Comparison of ENCODE assay signal across 20 mouse cellular contexts in the genomic region with DNA sequence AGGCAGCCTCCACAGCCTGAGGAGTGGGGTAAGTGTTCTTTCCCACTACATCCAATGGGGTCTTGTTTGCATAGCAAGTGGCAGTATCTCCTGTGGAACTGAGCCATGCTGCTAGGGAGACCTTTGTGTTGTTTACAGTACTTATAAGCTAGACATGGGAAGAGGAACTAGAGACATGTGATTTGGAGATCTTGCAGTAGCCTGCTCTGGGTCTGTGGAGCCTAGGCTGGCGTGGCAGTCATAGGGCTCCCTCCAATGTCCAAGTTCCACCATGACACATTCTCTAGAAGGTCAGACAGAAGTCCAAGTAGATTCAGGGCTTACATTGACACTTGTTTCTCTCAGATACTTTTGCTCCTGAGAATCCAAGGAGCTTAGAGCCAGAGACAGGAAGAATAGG. TPM values are rescaled to one million over a fixed set of nuclear protein-coding genes. Genes with fewer than 3 reads are reported as not detected.
DNase-seq lines count a peak whose midpoint lies in the region; ATAC-seq lines count a peak whose summit lies in the region.
"Had no signal": no experiment of that assay in that cellular context is flagged by ENCODE, and none has a peak within 500 bp of the region (broad histone marks: within the 10 kb centered on the region; RNA-seq: fewer than 3 reads in every experiment).

No protein-coding gene starts in this region.

- H3K9ac ChIP-seq in heart, embryonic 11.5 days (ENCODE audit: low read depth, low read length), result no peak overlapping the region
- H3K9ac ChIP-seq: forebrain, embryonic 15.5 days; heart, embryonic 15.5 days; hindbrain, embryonic 15.5 days; limb, embryonic 12.5 days; liver, embryonic 15.5 days had no signal

- no peak overlapping the region for H3K4me3 ChIP-seq in heart, embryonic 11.5 days (ENCODE audit: low read depth, low read length)
- no peak overlapping the region for H3K4me3 ChIP-seq in brown adipose tissue, adult 24 weeks (ENCODE audit: insufficient read depth, low read depth, low read length)
- H3K4me3 ChIP-seq: forebrain, embryonic 15.5 days; heart, embryonic 15.5 days; hindbrain, embryonic 15.5 days; limb, embryonic 12.5 days; liver, embryonic 15.5 days; midbrain, embryonic 10.5 days had no signal

- intact Hi-C loops in left cerebral cortex, postnatal 10 days (cut with DNase I), result loop anchor here (5.0 kb wide), 1 partner anchor 83 kb away; no protein-coding TSS in a partner anchor

- H3K36me3 ChIP-seq in heart, embryonic 11.5 days (ENCODE audit: control insufficient read depth, insufficient read depth, low read length), result no peaks in the 10 kb centered on the region
- H3K36me3 ChIP-seq: forebrain, embryonic 15.5 days; heart, embryonic 15.5 days; hindbrain, embryonic 15.5 days; limb, embryonic 12.5 days; liver, embryonic 15.5 days; midbrain, embryonic 10.5 days had no signal

- H3K27me3 ChIP-seq in heart, embryonic 11.5 days (ENCODE audit: control insufficient read depth, insufficient read depth, low read length), result no peaks in the 10 kb centered on the region
- H3K27me3 ChIP-seq: forebrain, embryonic 15.5 days; heart, embryonic 15.5 days; hindbrain, embryonic 15.5 days; limb, embryonic 12.5 days; liver, embryonic 15.5 days had no signal

- H3K9me3 ChIP-seq in heart, embryonic 11.5 days (replicated peaks; ENCODE audit: control insufficient read depth, low read length), result no peaks in the 10 kb centered on the region
- H3K9me3 ChIP-seq: forebrain, embryonic 15.5 days; heart, embryonic 15.5 days; hindbrain, embryonic 15.5 days; limb, embryonic 12.5 days; liver, embryonic 15.5 days; midbrain, embryonic 10.5 days had no signal

- DNase-seq in heart, adult 18-20 months, result peak; percentile 33 to 42
- peak; percentile 35 for DNase-seq in 3T3-L1 (ENCODE audit: low read depth, low spot score)
- peak; percentile 14 for DNase-seq in lung, postnatal 14 days
- no peak for DNase-seq in left cerebral cortex, postnatal 10 days (ENCODE audit: extremely low spot score in 1 of 2, low spot score in 2 of 2)
- DNase-seq in cerebellum, postnatal 36 days, result no peak
- DNase-seq: adrenal gland, adult 8-10 months; cerebellum, postnatal 10 days; kidney, adult 8-10 months had no signal

- ATAC-seq in heart, embryonic 11.5 days (replicated peaks; ENCODE audit: insufficient number of reproducible peaks, low FRiP score, low TSS enrichment), result no peak
- ATAC-seq in erythroid progenitor cell, adult 5-6 weeks (replicated peaks; ENCODE audit: low FRiP score, poor library complexity, severe bottlenecking), result no peak
- ATAC-seq: forebrain, embryonic 15.5 days had no signal

- H3K4me1 ChIP-seq in heart, embryonic 11.5 days (ENCODE audit: control insufficient read depth, insufficient read depth, low read length), result 0 out of 2 replicates have a peak, but pooled peaks cover 3% of the 10 kb centered on the region
- H3K4me1 ChIP-seq in brown adipose tissue, adult 24 weeks (ENCODE audit: control insufficient read depth, insufficient read depth, insufficient read length, low read length), result peaks cover 24% of the 10 kb centered on the region
- H3K4me1 ChIP-seq: forebrain, embryonic 15.5 days; hindbrain, embryonic 15.5 days; limb, embryonic 12.5 days; liver, embryonic 15.5 days; midbrain, embryonic 10.5 days had no signal

- no peak overlapping the region for H3K27ac ChIP-seq in heart, embryonic 11.5 days (ENCODE audit: low read depth, low read length)
- H3K27ac ChIP-seq in brown adipose tissue, adult 24 weeks (replicated peaks; ENCODE audit: low read depth, low read length), result peak overlapping the region; percentile 90
- H3K27ac ChIP-seq: forebrain, embryonic 15.5 days; heart, embryonic 15.5 days; hindbrain, embryonic 15.5 days; limb, embryonic 12.5 days; liver, embryonic 15.5 days; midbrain, embryonic 10.5 days had no signal

- WGBS in heart, embryonic 11.5 days (ENCODE audit: insufficient replicate concordance), result 84% methylated on average over 1 of the region's 1 CpGs

- no peak overlapping the region for H3K4me2 ChIP-seq in heart, embryonic 11.5 days
- H3K4me2 ChIP-seq: forebrain, embryonic 15.5 days; heart, embryonic 15.5 days; hindbrain, embryonic 15.5 days; limb, embryonic 12.5 days; liver, embryonic 15.5 days had no signal

RNA-seq across cellular contexts. Expression of gene Gm7168, which starts 7.7 kb away (rescaled TPM):
- under 1 TPM in 1 of 2 experiments, not detected in 1; 0.18 TPM for total RNA-seq in heart, adult 18-20 months (2021)
- polyA plus RNA-seq in heart, embryonic 11.5 days (2014; fragmentation: Nextera tagmentation; extraction: Ambion mirVana), result not detected in 2 replicates
- polyA plus RNA-seq in brown adipose tissue, adult 24 weeks (2012; ENCODE audit: insufficient read depth, insufficient read length, missing spikeins), result not detected in 2 replicates
- not detected for total RNA-seq in left cerebral cortex, postnatal 10 days (2021)
- not detected in 2 replicates for total RNA-seq in erythroid progenitor cell, adult 5-6 weeks (2015; ENCODE audit: low replicate concordance)
- not detected in 2 replicates for total RNA-seq in erythroid progenitor cell, adult 5-6 weeks (2017; ENCODE audit: low replicate concordance)
- total RNA-seq: adrenal gland, adult 8-10 months; gastrocnemius, adult 8-10 months had no signal
- polyA plus RNA-seq: C2C12; forebrain, embryonic 15.5 days; heart, embryonic 15.5 days; hindbrain, embryonic 15.5 days; large intestine, adult 2 months; limb, embryonic 12.5 days; liver, embryonic 15.5 days; midbrain, embryonic 10.5 days had no signal

Comparison
In these comparisons a context has a peak if more than half of its experiments do, and no peak if none do; other contexts are left out.
1. DNase-seq: peak in heart, adult 18-20 months (2 of 2), 3T3-L1 (single experiment) and lung, postnatal 14 days (single experiment); none in left cerebral cortex, postnatal 10 days (0 of 2) and cerebellum, postnatal 36 days (0 of 2).